8 mouse cellular contexts compared by ENCODE assay signal in genomic region chr14:56885986-56886593, GRCm38 (mm10). TPM values are rescaled to one million over a fixed set of nuclear protein-coding genes. Genes with fewer than 3 reads are reported as not detected.
DNase-seq lines count a peak whose midpoint lies in the region; ATAC-seq and TF ChIP-seq lines count a peak whose summit lies in the region.
"Not testable (repeated sequence)": the region's sequence is repeated elsewhere in the genome, so short reads cannot be mapped to it uniquely, and the experiment has no call there.

No protein-coding gene starts in this region.

- WGBS in bone marrow, adult 2 months: 1% methylated on average over 39 of the region's 69 CpGs
- no CpG with 5 or more reads among the region's 69 CpGs for WGBS in embryonic facial prominence, embryonic 14.5 days
- 0% methylated on average over 9 of the region's 69 CpGs for WGBS in limb, embryonic 14.5 days
- 0% methylated on average over 12 of the region's 69 CpGs for WGBS in midbrain, postnatal 0 days

- peak overlapping the region; percentile 68 for H3K4me2 ChIP-seq in embryonic facial prominence, embryonic 14.5 days (ENCODE audit: low read depth, low read length)
- peak overlapping the region; percentile 72 for H3K4me2 ChIP-seq in limb, embryonic 14.5 days (replicated peaks; ENCODE audit: low read depth, low read length, severe bottlenecking)
- peak overlapping the region; percentile 52 for H3K4me2 ChIP-seq in midbrain, postnatal 0 days (ENCODE audit: low read depth, low read length, poor library complexity, severe bottlenecking)

- peak; percentile 34 for DNase-seq in 3T3-L1 (ENCODE audit: low read depth, low spot score)
- peak; percentile 89 for DNase-seq in embryonic facial prominence, embryonic 14.5 days (ENCODE audit: low spot score)
- DNase-seq in heart, adult 8-10 months (ENCODE audit: low spot score): peak; percentile 73
- DNase-seq in kidney, adult 9 months: peak; percentile 82
- peak; percentile 84 for DNase-seq in limb, embryonic 14.5 days (ENCODE audit: low spot score)
- peak; percentile 87 for DNase-seq in midbrain, postnatal 0 days (ENCODE audit: low spot score)
- DNase-seq in spleen, postnatal 10 days (ENCODE audit: low spot score in 2 of 2): peak; percentile 77 to 81

- peaks cover 21% of the 10 kb centered on the region for H3K36me3 ChIP-seq in embryonic facial prominence, embryonic 14.5 days (ENCODE audit: control insufficient read depth, insufficient read depth, low read length)
- peaks cover 24% of the 10 kb centered on the region for H3K36me3 ChIP-seq in limb, embryonic 14.5 days (ENCODE audit: control insufficient read depth, insufficient read depth, low read length)
- not testable (repeated sequence) for H3K36me3 ChIP-seq in midbrain, postnatal 0 days (ENCODE audit: insufficient read depth, low read length)

- ATAC-seq in embryonic facial prominence, embryonic 14.5 days (ENCODE audit: low read depth): peak; percentile 96
- ATAC-seq in limb, embryonic 14.5 days (ENCODE audit: low FRiP score, low read depth): peak; percentile 96
- ATAC-seq in midbrain, postnatal 0 days (ENCODE audit: low FRiP score): peak; percentile 96

- TF ChIP-seq CTCF in bone marrow, adult 2 months (IDR thresholded peaks at IDR 0.05; ENCODE audit: control insufficient read depth, insufficient read depth, low read length); midbrain, postnatal 0 days (IDR thresholded peaks at IDR 0.05): not testable (repeated sequence)

- not testable (repeated sequence) for H3K27me3 ChIP-seq in embryonic facial prominence, embryonic 14.5 days (replicated peaks; ENCODE audit: control insufficient read depth, insufficient read depth, low read length); limb, embryonic 14.5 days (ENCODE audit: control insufficient read depth, insufficient read depth, low read length); midbrain, postnatal 0 days (ENCODE audit: insufficient read depth, low read length)

- H3K4me3 ChIP-seq in bone marrow, adult 2 months (replicated peaks; ENCODE audit: control insufficient read depth, low read depth, low read length): peak overlapping the region; percentile 62
- peak overlapping the region; percentile 52 for H3K4me3 ChIP-seq in embryonic facial prominence, embryonic 14.5 days (ENCODE audit: low read depth, low read length)
- H3K4me3 ChIP-seq in limb, embryonic 14.5 days (replicated peaks; ENCODE audit: low read length): peak overlapping the region; percentile 48
- H3K4me3 ChIP-seq in midbrain, postnatal 0 days (ENCODE audit: low read depth, low read length): peak overlapping the region; percentile 51

- H3K27ac ChIP-seq in bone marrow, adult 2 months (ENCODE audit: control insufficient read depth, insufficient read depth, low read depth, low read length, poor library complexity): peak overlapping the region; percentile 89
- peak overlapping the region; percentile 89 for H3K27ac ChIP-seq in embryonic facial prominence, embryonic 14.5 days (replicated peaks; ENCODE audit: low read depth, low read length)
- H3K27ac ChIP-seq in limb, embryonic 14.5 days (replicated peaks; ENCODE audit: low read depth, low read length): peak overlapping the region; percentile 89
- H3K27ac ChIP-seq in midbrain, postnatal 0 days (ENCODE audit: low read depth, low read length): peak overlapping the region; percentile 88

- H3K4me1 ChIP-seq in bone marrow, adult 2 months (ENCODE audit: control insufficient read depth, insufficient read depth, low read length); embryonic facial prominence, embryonic 14.5 days (ENCODE audit: control insufficient read depth, insufficient read depth, low read length); limb, embryonic 14.5 days (ENCODE audit: control insufficient read depth, insufficient read depth, low read length); midbrain, postnatal 0 days (ENCODE audit: insufficient read depth, low read length): not testable (repeated sequence)

- peak overlapping the region; percentile 68 for H3K9ac ChIP-seq in embryonic facial prominence, embryonic 14.5 days (ENCODE audit: low read depth, low read length)
- H3K9ac ChIP-seq in limb, embryonic 14.5 days (ENCODE audit: low read depth, low read length, severe bottlenecking): peak overlapping the region; percentile 71
- H3K9ac ChIP-seq in midbrain, postnatal 0 days (replicated peaks; ENCODE audit: low read length, poor library complexity, severe bottlenecking): peak overlapping the region; percentile 62

- H3K9me3 ChIP-seq in embryonic facial prominence, embryonic 14.5 days (ENCODE audit: control insufficient read depth, low read length): 0 out of 2 replicates have a peak, but pooled peaks cover 11% of the 10 kb centered on the region
- H3K9me3 ChIP-seq in limb, embryonic 14.5 days (ENCODE audit: control insufficient read depth, low read length); midbrain, postnatal 0 days (ENCODE audit: low read length): not testable (repeated sequence)

- not testable (repeated sequence) for TF ChIP-seq POLR2A in bone marrow, adult 2 months (IDR thresholded peaks at IDR 0.05; ENCODE audit: borderline replicate concordance, control insufficient read depth, low read depth, low read length)
- peak; percentile 44; the same call in 1 of the 2 replicates for TF ChIP-seq POLR2A in limb, embryonic 14.5 days (IDR thresholded peaks at IDR 0.05; ENCODE audit: borderline replicate concordance, extremely low read depth, insufficient read depth, insufficient read length)

RNA-seq across cellular contexts. Expression of gene Zmym2, which starts 0.4 kb away (rescaled TPM):
- 10.1 and 15.5 TPM in 2 replicates for polyA plus RNA-seq in bone marrow, adult 2 months (2011; ENCODE audit: insufficient read depth, insufficient read length, low replicate concordance, missing spikeins)
- 36.6 and 45.1 TPM in 2 replicates for polyA plus RNA-seq in embryonic facial prominence, embryonic 14.5 days (2014; fragmentation: Nextera tagmentation; extraction: Ambion mirVana)
- total RNA-seq in heart, adult 8-10 months (2022): 10 to 100 TPM; 29.4 to 35.2 (median 30.8) TPM
- 29.8 and 50.8 TPM in 2 replicates for polyA plus RNA-seq in limb, embryonic 14.5 days (2012; rRNA removed)
- 39.1 and 40.8 TPM in 2 replicates for polyA plus RNA-seq in limb, embryonic 14.5 days (2014; fragmentation: Nextera tagmentation; extraction: Ambion mirVana)
- 46.5 and 62.4 TPM in 2 replicates for total RNA-seq in midbrain, postnatal 0 days (2014; rRNA removed)
- polyA plus RNA-seq in midbrain, postnatal 0 days (2015; fragmentation: Nextera tagmentation; extraction: Ambion mirVana): 26.1 and 29.6 TPM in 2 replicates

Comparison
In these comparisons a context has a peak if more than half of its experiments do, and no peak if none do; other contexts are left out.
1. Peak in every context shown above with its lines: DNase-seq, ATAC-seq, H3K4me3 ChIP-seq and H3K27ac ChIP-seq.
2. DNase-seq: peak in every context shown above with its lines; median percentile 89 in embryonic facial prominence, embryonic 14.5 days; 87 in midbrain, postnatal 0 days; 84 in limb, embryonic 14.5 days; 82 in kidney, adult 9 months; 79 in spleen, postnatal 10 days; 73 in heart, adult 8-10 months; 34 in 3T3-L1.